Mouse (Mus musculus): ENCODE results near the gene Pcsk2. TPM values are rescaled to one million over a fixed set of nuclear protein-coding genes. Genes with fewer than 3 reads are reported as not detected.

Gene Pcsk2
- total RNA-seq, 4 experiments from 2014 or later, result 266 to 303 (median 278) TPM

DNA sequence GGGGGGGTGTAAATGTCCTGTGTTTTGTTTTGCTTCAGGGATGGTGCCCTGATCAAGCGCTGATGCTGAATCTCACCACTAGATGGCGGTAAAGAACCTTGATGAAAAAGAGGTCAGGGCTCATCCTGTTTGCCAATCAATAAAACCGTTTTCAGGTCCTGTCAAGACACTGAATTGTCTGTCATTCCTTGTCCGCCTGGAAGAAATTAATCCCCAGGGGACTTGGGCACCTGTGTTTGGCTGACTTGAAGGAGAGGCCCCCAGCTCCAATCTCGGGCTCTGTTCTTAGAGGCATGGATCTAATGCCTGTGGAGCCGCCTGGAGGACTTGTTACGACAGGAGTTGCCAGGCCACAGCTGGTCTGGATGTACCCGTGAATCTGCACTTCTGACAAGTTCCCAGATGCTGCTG lies 291.3 kb downstream of the Pcsk2 start:
- peak; percentile 37 to 57 for DNase-seq (ENCODE audit: low spot score in 2 of 2)

DNA sequence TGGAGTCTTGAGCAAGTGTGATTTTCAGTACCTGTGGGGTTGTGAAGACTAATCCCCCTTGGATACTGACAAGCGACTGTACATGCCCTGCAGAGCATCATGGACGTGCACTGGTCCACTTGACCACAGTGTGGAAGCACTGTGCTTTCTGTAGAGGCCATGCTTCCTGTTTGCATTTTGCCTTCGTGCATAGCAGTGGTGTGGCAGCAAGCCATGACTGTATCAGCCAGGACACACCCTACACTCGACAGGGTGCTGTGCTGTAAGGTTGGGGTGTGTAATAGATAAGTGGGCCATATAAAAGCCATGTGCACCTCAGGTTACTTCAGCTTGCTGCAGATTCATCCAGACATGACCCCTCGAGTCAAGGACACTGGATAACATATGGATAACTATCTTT lies 292.7 kb downstream of the Pcsk2 start:
- DNase-seq (ENCODE audit: low spot score in 2 of 2), result no peak

DNA sequence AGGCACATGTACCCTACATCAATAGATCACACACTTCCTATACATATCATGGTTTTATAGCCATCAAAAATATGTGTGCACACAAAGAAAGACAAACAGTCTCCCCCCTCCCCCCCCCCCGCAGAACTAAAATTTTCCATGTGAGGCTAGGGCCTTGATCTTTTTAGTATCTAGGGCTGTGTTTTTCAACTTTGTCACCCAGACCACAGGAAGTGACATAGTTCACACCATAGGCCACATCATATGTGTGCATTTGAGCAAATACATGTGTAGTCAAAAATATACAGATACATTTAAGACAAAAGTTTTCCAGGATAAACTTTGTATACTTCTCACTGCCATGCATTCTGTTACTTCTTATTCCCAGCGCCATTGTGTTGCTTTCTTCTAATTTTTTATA lies 293.5 kb downstream of the Pcsk2 start:
- no peak for DNase-seq (ENCODE audit: low spot score in 2 of 2)

DNA sequence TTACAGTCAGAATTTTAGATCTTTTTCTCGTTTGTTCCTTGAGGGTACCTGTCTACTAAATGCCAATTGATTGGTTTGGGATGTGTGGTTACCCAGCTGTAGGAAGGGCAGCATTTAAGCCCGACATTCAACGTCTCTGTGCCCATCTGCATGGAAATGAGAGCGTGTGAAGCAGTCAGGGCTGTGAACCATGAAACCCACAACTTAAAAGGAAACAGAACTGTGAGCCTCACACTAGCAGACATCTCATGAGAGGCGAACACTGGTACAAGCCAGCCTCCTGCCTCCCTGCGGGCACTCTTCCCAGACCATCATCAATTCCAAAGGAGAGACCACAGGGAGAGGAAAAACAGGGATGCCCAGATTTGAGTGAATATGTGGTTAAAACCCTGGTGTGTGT lies 294.9 kb downstream of the Pcsk2 start:
- DNase-seq (ENCODE audit: low spot score in 2 of 2), result no peak

DNA sequence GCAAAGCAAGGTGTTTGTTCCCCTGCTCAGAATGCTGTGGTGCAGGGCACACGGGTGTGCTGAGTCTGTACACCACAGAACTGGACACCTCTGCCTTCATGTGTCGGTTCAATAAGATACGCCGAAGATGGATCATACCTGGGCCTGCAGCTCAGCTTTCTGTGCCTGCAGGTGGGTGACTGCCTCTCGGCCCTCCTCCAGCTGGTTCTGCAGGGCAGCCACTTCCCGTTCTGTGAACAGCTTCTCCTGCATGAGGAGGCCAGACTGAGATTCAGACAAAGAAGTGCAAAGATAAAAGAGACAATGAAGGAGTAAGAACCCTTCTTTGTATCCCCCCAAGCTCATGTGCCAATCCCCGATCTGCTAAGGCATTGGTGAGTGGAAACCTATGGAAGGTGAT lies 295.6 kb downstream of the Pcsk2 start:
- DNase-seq (ENCODE audit: low spot score in 2 of 2), result no peak

DNA sequence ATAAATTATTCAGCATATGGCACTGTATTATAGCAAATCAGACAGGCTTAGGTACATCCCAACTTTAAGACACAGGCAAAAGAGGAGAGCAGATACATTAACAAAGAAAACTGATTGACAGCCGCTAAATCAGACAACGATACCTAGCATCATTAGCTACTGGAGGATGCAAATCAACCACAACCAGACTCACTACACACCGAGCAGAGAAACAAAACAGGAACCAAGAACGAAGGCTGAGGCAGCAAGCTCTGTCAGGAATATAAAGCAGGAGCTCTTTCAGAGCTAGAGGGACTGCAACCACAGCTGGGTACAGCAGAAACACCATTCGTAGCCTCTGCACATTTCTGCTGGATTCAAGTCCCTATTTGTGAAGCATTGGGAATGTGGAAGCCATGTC lies 298.8 kb downstream of the Pcsk2 start:
- no peak for DNase-seq (ENCODE audit: low spot score in 2 of 2)

DNA sequence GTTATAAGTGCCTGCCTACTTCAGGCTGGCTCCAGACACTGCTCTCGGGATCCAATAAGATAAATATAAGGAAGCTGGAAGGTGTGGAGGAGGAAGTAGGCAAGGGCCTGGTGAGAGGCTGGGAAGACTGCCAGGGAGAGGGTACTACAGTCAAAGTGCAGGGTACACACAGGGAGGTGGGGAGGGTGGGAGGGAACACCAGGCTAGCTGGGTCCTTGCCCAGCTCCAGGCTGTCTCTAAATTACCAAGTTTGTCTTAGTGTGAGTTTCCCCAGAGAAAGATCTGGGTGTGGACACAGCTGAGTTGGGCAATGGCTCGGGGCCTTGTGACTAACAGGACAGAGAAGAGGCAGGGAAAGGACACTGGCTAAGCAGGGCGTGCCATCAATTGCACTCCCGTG lies 300.8 kb downstream of the Pcsk2 start:
- no peak for DNase-seq (ENCODE audit: low spot score in 2 of 2)

DNA sequence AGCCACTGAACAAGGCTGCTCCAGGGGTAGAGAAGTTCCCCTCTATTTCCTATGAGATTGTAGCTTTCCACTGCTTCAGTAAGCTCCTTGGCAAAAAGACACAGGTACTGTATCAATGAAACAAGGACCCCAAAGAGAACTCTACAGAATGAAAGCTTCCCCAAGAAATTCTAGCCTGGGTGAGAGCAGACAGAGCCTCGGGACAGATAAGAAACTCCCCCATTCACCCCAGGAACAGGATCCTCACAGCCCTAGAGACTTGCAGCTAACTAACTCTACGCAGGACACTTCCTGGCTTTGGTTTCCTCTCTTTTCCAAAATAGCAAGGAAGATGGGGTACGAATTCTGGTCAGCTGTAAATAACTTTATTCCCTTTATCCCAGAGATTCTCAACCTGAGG lies 301.3 kb downstream of the Pcsk2 start:
- DNase-seq (ENCODE audit: low spot score in 2 of 2), result no peak

DNA sequence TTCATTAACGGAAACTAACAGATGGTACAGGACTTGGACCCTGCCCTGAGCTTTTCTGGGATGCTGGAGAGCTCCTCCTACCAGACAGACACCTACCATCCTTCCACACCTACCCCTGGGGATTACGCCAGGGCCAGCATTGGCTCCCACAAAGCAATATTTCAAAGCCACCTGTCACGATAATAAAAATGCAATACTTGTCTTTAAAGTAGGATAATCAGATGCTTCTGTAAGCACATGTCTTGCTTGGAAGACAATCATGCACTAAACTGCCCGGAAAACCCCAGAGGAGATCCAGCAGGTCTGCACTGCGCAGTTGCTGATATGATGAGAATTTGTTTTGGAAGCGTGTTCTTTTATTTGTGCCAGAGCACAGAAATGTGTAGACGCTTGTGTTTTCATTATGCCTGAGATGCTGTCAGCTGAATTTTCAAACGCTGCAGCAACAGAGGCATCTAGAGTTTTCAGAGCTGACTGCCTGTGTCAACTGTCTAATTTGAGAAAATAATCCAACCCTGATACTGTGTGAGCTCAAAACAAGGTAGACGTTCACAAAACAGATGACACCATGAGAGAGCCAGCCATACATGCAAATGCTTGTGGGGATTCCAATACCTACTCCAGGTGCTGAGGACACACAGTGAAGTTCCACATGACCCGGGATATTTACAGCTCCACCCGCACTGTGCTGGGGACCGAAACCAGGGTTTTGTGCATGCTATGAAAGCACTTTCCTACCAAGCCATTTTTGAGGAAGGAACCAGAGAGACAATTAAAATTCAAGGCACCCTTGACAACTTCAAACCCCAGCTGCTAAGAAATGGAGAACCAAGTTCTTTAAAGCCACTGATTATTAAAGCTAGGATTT lies 305.6 kb downstream of the Pcsk2 start:
- DNase-seq (ENCODE audit: low spot score in 2 of 2), result no peak

DNA sequence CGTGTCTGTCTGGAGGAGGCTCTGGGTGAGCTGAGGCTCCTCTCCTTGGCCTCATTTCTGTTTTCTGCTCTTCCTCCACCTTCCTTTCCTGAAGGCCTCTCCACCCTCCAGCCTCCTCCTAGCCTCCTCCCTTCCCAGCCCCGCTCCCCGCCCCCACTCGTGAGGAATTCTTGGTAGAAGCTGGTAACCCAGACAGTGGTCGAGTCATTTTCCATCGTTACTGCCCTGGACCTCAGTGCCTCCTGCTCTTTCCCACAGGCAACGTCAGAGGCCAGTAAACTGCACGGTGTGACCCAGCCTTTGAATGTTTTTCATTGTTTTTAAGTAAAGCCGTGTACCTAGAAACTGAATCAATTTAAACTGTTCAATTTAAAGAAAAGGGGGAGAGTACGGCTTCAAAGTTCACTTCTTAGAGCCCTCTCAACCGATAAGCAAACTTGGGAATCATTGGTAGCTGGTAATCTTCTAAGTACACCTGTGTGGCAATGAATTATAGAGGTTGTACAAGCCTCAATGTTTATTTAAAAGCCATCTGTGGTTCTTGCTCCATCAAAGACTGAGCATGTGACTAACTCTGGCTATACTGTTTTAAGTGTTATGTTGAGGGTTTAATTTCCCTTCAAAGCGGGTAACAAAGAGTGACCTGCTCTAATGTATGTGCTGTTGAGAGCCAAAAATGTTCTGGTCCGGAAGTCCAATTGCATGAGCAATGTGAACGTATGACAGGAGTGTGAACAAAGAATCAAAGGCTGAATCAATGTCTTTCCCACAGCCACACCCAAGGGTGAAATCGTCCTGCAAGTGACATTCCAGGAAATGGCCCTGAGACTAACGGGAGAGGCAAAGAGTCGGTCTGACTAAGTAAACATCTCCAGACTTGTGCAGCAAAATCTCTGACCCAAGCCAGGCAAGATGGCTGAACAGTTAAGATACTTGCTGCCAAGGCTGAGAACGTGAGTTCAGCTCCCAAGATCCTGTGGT lies 306.6 kb downstream of the Pcsk2 start:
- DNase-seq (ENCODE audit: low spot score in 2 of 2), result no peak

DNA sequence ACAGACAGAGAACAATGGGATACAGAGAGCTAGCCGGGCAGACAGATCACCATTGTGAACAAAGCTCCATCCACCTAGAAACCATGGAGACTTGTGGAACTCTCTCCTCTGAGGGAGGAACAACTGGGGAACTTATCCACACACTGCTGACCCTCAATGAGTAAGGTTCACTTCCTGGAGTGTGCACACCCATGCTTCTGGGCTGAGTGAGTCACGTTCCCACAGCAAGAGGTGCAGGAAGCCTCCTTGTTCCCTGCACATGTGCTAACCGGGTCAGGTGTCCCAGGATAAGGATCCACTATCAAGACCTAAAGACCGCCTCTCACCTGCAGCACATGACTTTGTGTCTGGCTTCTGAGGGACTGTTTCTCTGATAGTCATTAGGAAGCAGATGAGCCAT lies 307.5 kb downstream of the Pcsk2 start:
- no peak for DNase-seq (ENCODE audit: low spot score in 2 of 2)

DNA sequence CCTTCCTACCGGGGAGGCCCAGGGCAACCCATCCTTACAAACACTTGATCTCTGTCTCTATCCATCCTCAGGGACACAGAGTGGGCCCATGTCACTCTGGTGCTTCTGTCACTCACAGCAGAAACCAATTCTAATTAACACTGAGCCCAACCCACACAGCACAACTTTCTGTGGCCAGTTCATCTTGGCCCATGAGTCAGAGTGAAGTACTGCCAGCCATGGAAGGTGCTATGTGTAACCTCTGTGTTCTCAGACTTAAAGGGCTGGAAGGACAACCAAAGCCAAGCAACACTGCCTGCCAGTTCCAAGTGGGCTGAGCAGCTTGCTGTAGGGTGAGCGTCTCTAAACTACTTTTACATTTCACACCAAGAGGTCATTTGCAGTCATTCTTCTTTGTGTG lies 313.2 kb downstream of the Pcsk2 start:
- DNase-seq (ENCODE audit: low spot score in 2 of 2), result no peak

DNA sequence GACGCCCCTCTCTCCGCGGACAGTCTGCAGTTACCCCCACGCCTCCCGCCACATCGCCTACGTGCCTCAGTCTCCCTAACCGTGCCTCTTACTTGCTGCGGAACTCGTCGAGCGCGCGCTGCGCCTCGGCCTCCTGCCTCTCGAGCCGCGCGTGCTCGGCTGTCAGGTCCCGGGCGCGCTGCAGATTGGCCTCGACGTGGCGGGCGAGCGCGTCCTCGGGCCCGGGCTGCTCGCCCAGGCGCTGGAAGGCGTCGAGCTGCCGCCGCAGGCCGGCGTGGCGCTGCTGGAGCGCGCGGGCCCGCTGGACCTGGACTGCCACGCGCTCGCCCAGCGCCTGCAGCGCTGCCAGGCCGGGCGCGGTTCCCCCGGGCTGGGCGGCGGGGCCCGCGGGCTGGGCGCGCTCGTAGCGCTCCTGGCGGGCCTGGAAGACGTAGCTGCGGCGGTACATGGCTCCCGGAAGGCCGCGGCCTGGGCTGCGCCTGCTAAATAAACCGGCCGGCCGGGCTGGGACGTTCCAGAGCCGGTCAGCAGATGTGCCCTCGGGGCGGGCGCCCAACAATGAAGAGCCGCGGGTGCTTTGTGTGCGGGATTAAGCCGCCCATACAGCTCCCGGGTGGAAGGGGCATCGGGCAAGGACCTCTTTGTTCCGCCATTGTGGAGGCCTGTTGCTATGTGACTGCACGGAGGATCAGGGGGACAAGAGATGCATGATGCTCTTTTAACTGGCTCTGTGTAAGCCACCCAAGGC lies 316.7 kb downstream of the Pcsk2 start, which contains the start of gene Bfsp1:
Bfsp1 (minus strand) TSS at position 690 of the 748 bp plus-strand sequence.
- no peak for DNase-seq (ENCODE audit: low spot score in 2 of 2)

DNA sequence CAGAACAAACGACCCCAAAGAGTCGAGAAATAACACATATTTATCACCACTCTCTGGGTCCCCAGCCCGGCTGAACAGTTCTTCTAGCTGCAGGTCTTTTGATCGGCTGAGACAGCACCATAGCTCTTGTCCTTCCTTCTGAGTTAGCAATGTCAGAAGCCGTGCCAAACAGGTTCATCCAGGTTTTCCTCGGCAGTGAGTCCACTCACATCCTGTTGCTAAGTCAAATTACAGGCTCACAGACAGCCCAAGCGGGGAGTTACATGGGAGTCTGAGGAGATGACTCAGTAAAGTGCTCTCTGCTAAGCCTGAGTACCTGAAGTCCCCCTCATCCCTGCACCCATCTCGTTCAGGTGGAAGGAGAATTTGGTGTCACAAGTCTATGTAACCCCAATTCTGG lies 318.6 kb downstream of the Pcsk2 start:
- no peak for DNase-seq (ENCODE audit: low spot score in 2 of 2)
